21 mouse cellular contexts compared by ENCODE assay signal in genomic region chr2:126036121-126036520, GRCm38 (mm10). TPM values are rescaled to one million over a fixed set of nuclear protein-coding genes. Genes with fewer than 3 reads are reported as not detected.
DNase-seq lines count a peak whose midpoint lies in the region; ATAC-seq and TF ChIP-seq lines count a peak whose summit lies in the region.
"Had no signal": no experiment of that assay in that cellular context is flagged by ENCODE, and none has a peak within 500 bp of the region (broad histone marks: within the 10 kb centered on the region; RNA-seq: fewer than 3 reads in every experiment).

No protein-coding gene starts in this region.

- no peak; the same call in 1 of the 2 replicates for TF ChIP-seq POLR2A in embryonic fibroblast, embryonic 13.5 days (IDR thresholded peaks at IDR 0.05; ENCODE audit: low read depth, low read length)

- no peak for ATAC-seq in heart, embryonic 15.5 days (replicated peaks; ENCODE audit: insufficient number of reproducible peaks, insufficient read depth, low FRiP score, low read depth)
- no peak for ATAC-seq in lung, postnatal 0 days
- no peak for ATAC-seq in stomach, postnatal 0 days (ENCODE audit: low FRiP score, low TSS enrichment)
- ATAC-seq in intestine, embryonic 16.5 days = no peak
- ATAC-seq: liver, embryonic 12.5 days had no signal

- peaks cover 7% of the 10 kb centered on the region for H3K4me1 ChIP-seq in heart, embryonic 15.5 days (replicated peaks)
- H3K4me1 ChIP-seq in lung, postnatal 0 days (ENCODE audit: insufficient read depth, low read depth, low read length) = no peaks in the 10 kb centered on the region; the same call in 1 of the 2 replicates
- H3K4me1 ChIP-seq in embryonic fibroblast, embryonic 13.5 days (ENCODE audit: control insufficient read depth, insufficient read depth, low read length) = peaks cover 8% of the 10 kb centered on the region
- no peaks in the 10 kb centered on the region for H3K4me1 ChIP-seq in stomach, postnatal 0 days (replicated peaks; ENCODE audit: control insufficient read depth, insufficient read depth)
- H3K4me1 ChIP-seq in intestine, embryonic 16.5 days (ENCODE audit: control insufficient read depth, insufficient read depth, low read length) = no peaks in the 10 kb centered on the region
- H3K4me1 ChIP-seq: liver, embryonic 12.5 days; neural tube, embryonic 12.5 days had no signal

- no peak for DNase-seq in heart, adult 11 months
- no peak for DNase-seq in lung, postnatal 0 days (ENCODE audit: low spot score)
- no peak for DNase-seq in lung, postnatal 4 days
- DNase-seq in stomach, postnatal 0 days (ENCODE audit: low spot score) = no peak
- DNase-seq in frontal cortex, adult 2 months (ENCODE audit: extremely low spot score in 1 of 2, low spot score in 1 of 2) = no peak
- DNase-seq: adrenal gland, postnatal 10 days; B cell, adult 2 months; cerebellum, adult 9-10 months; gastrocnemius, postnatal 25 days; kidney, adult 9 months; kidney, postnatal 25 days; thymus, adult 2 months had no signal

- no peak for TF ChIP-seq CTCF in lung, postnatal 0 days (IDR thresholded peaks at IDR 0.05)
- TF ChIP-seq CTCF in embryonic fibroblast, embryonic 13.5 days (IDR thresholded peaks at IDR 0.05; ENCODE audit: borderline replicate concordance, insufficient read depth, low read length) = no peak
- no peak for TF ChIP-seq CTCF in stomach, postnatal 0 days (IDR thresholded peaks at IDR 0.05; ENCODE audit: low read depth)

- H3K27ac ChIP-seq in heart, embryonic 15.5 days = no peak overlapping the region
- H3K27ac ChIP-seq in lung, postnatal 0 days (ENCODE audit: low read length) = peak overlapping the region; percentile 43
- peak overlapping the region; percentile 87 for H3K27ac ChIP-seq in embryonic fibroblast, embryonic 13.5 days (ENCODE audit: insufficient read depth, low read length)
- no peak overlapping the region for H3K27ac ChIP-seq in stomach, postnatal 0 days (replicated peaks)
- no peak overlapping the region for H3K27ac ChIP-seq in intestine, embryonic 16.5 days (ENCODE audit: low read length)
- H3K27ac ChIP-seq: hindbrain, embryonic 14.5 days; liver, embryonic 12.5 days; macrophage; midbrain, embryonic 10.5 days; neural tube, embryonic 12.5 days had no signal

- H3K36me3 ChIP-seq in heart, embryonic 15.5 days = no peaks in the 10 kb centered on the region
- H3K36me3 ChIP-seq in lung, postnatal 0 days (ENCODE audit: insufficient read depth, low read length) = no peaks in the 10 kb centered on the region
- no peaks in the 10 kb centered on the region for H3K36me3 ChIP-seq in stomach, postnatal 0 days (ENCODE audit: control insufficient read depth, insufficient read depth, low read length)
- no peaks in the 10 kb centered on the region for H3K36me3 ChIP-seq in intestine, embryonic 16.5 days (ENCODE audit: control insufficient read depth, insufficient read depth, low read length)
- H3K36me3 ChIP-seq: heart, embryonic 10.5 days; liver, embryonic 12.5 days; midbrain, embryonic 10.5 days; neural tube, embryonic 12.5 days had no signal

- TF ChIP-seq EP300 in lung, postnatal 0 days (IDR thresholded peaks at IDR 0.05) = no peak
- TF ChIP-seq EP300 in stomach, postnatal 0 days (optimal IDR thresholded peaks at IDR 0.05) = no peak

- H3K27me3 ChIP-seq in heart, embryonic 15.5 days = no peaks in the 10 kb centered on the region
- no peaks in the 10 kb centered on the region for H3K27me3 ChIP-seq in lung, postnatal 0 days (replicated peaks; ENCODE audit: insufficient read depth, low read length)
- H3K27me3 ChIP-seq in stomach, postnatal 0 days (ENCODE audit: control insufficient read depth, insufficient read depth, low read length) = no peaks in the 10 kb centered on the region
- no peaks in the 10 kb centered on the region for H3K27me3 ChIP-seq in intestine, embryonic 16.5 days (replicated peaks; ENCODE audit: control insufficient read depth, insufficient read depth, low read length)
- H3K27me3 ChIP-seq: liver, embryonic 12.5 days; neural tube, embryonic 12.5 days had no signal

- H3K9me3 ChIP-seq in heart, embryonic 15.5 days (replicated peaks) = no peaks in the 10 kb centered on the region
- H3K9me3 ChIP-seq in lung, postnatal 0 days (ENCODE audit: low read length) = no peaks in the 10 kb centered on the region
- H3K9me3 ChIP-seq in stomach, postnatal 0 days (ENCODE audit: control insufficient read depth, low read length) = no peaks in the 10 kb centered on the region
- H3K9me3 ChIP-seq in intestine, embryonic 16.5 days (ENCODE audit: control insufficient read depth, low read length) = no peaks in the 10 kb centered on the region
- H3K9me3 ChIP-seq: heart, embryonic 10.5 days; liver, embryonic 12.5 days; midbrain, embryonic 10.5 days; neural tube, embryonic 12.5 days had no signal

- no peak overlapping the region for H3K9ac ChIP-seq in heart, embryonic 15.5 days
- peak overlapping the region; percentile 29; the same call in 1 of the 2 replicates for H3K9ac ChIP-seq in lung, postnatal 0 days (replicated peaks; ENCODE audit: low read depth)
- no peak overlapping the region for H3K9ac ChIP-seq in stomach, postnatal 0 days (ENCODE audit: low read length)
- H3K9ac ChIP-seq in intestine, embryonic 16.5 days (ENCODE audit: low read depth, low read length) = no peak overlapping the region
- H3K9ac ChIP-seq: hindbrain, embryonic 14.5 days; liver, embryonic 12.5 days; neural tube, embryonic 12.5 days had no signal

- H3K4me3 ChIP-seq in heart, embryonic 15.5 days = no peak overlapping the region
- H3K4me3 ChIP-seq in lung, postnatal 0 days (ENCODE audit: low read depth, low read length) = peak overlapping the region; percentile 22
- H3K4me3 ChIP-seq in embryonic fibroblast, embryonic 13.5 days (ENCODE audit: insufficient read depth, low read length) = peak overlapping the region; percentile 88
- peak overlapping the region; percentile 34 for H3K4me3 ChIP-seq in stomach, postnatal 0 days (ENCODE audit: low read depth, low read length)
- H3K4me3 ChIP-seq in intestine, embryonic 16.5 days (ENCODE audit: low read length) = no peak overlapping the region
- H3K4me3 ChIP-seq: heart, embryonic 10.5 days; liver, embryonic 12.5 days; midbrain, embryonic 10.5 days; neural tube, embryonic 12.5 days had no signal

- H3K4me2 ChIP-seq in heart, embryonic 15.5 days = peak overlapping the region; percentile 26; the same call in 1 of the 2 replicates
- H3K4me2 ChIP-seq in lung, postnatal 0 days (replicated peaks; ENCODE audit: low read depth, low read length) = peak overlapping the region; percentile 48
- peak overlapping the region; percentile 34 for H3K4me2 ChIP-seq in stomach, postnatal 0 days (replicated peaks; ENCODE audit: low read depth)
- no peak overlapping the region for H3K4me2 ChIP-seq in intestine, embryonic 16.5 days (ENCODE audit: low read depth, low read length)
- H3K4me2 ChIP-seq: hindbrain, embryonic 14.5 days; liver, embryonic 12.5 days; neural tube, embryonic 12.5 days had no signal

- 79% methylated on average over 4 of the region's 4 CpGs for WGBS in heart, embryonic 15.5 days
- WGBS in lung, postnatal 0 days = 68% methylated on average over 4 of the region's 4 CpGs
- WGBS in stomach, postnatal 0 days = 73% methylated on average over 4 of the region's 4 CpGs
- 90% methylated on average over 4 of the region's 4 CpGs for WGBS in intestine, embryonic 16.5 days

RNA-seq across cellular contexts. Expression of gene Fgf7, which starts 1.7 kb away (rescaled TPM):
- 1.2 and 2.4 TPM in 2 replicates for polyA plus RNA-seq in heart, embryonic 15.5 days (2015; fragmentation: Nextera tagmentation; extraction: Ambion mirVana)
- 10.6 and 11.2 TPM in 2 replicates for polyA plus RNA-seq in lung, postnatal 0 days (2015; fragmentation: Nextera tagmentation; extraction: Ambion mirVana)
- polyA plus RNA-seq in embryonic fibroblast, embryonic 13.5 days (2011; ENCODE audit: insufficient read length, low read depth, missing spikeins) = 70.8 and 94.4 TPM in 2 replicates
- polyA plus RNA-seq in stomach, postnatal 0 days (2015; fragmentation: Nextera tagmentation; extraction: Ambion mirVana) = 4.3 and 5.5 TPM in 2 replicates
- polyA plus RNA-seq in intestine, embryonic 16.5 days (2015; fragmentation: Nextera tagmentation; extraction: Ambion mirVana) = 0.31 and 0.33 TPM in 2 replicates
- 1.5 and 1.9 TPM in 2 replicates for polyA plus RNA-seq in frontal cortex, adult 2 months (2012; rRNA removed)
- polyA plus RNA-seq: liver, embryonic 12.5 days had no signal

Comparison
In these comparisons a context has a peak if more than half of its experiments do, and no peak if none do; other contexts are left out.
1. H3K27ac ChIP-seq: peak in lung, postnatal 0 days (single experiment) and embryonic fibroblast, embryonic 13.5 days (single experiment); none in heart, embryonic 15.5 days (single experiment), stomach, postnatal 0 days (single experiment) and intestine, embryonic 16.5 days (single experiment).
2. H3K4me3 ChIP-seq: peak in lung, postnatal 0 days (single experiment), embryonic fibroblast, embryonic 13.5 days (single experiment) and stomach, postnatal 0 days (single experiment); none in heart, embryonic 15.5 days (single experiment) and intestine, embryonic 16.5 days (single experiment).